7 mouse cellular contexts compared by ENCODE assay signal in genomic region chr13:37452022-37452941, GRCm38 (mm10).
DNase-seq lines count a peak whose midpoint lies in the region; ATAC-seq and TF ChIP-seq lines count a peak whose summit lies in the region.

No protein-coding gene starts in this region.

- 6% methylated on average over 22 of the region's 22 CpGs for WGBS in hindbrain, postnatal 0 days

- peaks cover 8% of the 10 kb centered on the region for H3K4me1 ChIP-seq in hindbrain, postnatal 0 days (ENCODE audit: insufficient read depth, low read length)

- no peaks in the 10 kb centered on the region for H3K36me3 ChIP-seq in hindbrain, postnatal 0 days (ENCODE audit: insufficient read depth, low read length)

- DNase-seq in MN1 (ENCODE audit: low spot score): peak; percentile 81
- peak; percentile 37 for DNase-seq in c-Kit-positive CD71-positive TER-119-negative erythroid progenitor cells, embryonic 14.5 days (ENCODE audit: low read depth)
- DNase-seq in gastrocnemius, adult 2 months: peak; percentile 68
- DNase-seq in hindbrain, postnatal 0 days (ENCODE audit: low spot score): peak; percentile 62
- DNase-seq in left cerebral cortex, postnatal 36 days (ENCODE audit: low spot score in 2 of 2): peak; percentile 55 to 57
- peak; percentile 44 for DNase-seq in right cerebral cortex, postnatal 25 days

- peak; percentile 71 for ATAC-seq in hindbrain, postnatal 0 days
- peak; percentile 54 for ATAC-seq in megakaryocyte progenitor cell, adult 5-6 weeks (replicated peaks; ENCODE audit: poor library complexity)

- peak overlapping the region; percentile 55 for H3K4me2 ChIP-seq in hindbrain, postnatal 0 days (ENCODE audit: low read depth, low read length)

- peak overlapping the region; percentile 84 for H3K27ac ChIP-seq in gastrocnemius, adult 2 months
- peak overlapping the region; percentile 64; the same call in 1 of the 2 replicates for H3K27ac ChIP-seq in hindbrain, postnatal 0 days

- peak overlapping the region; percentile 40 for H3K9ac ChIP-seq in hindbrain, postnatal 0 days (replicated peaks; ENCODE audit: low read length)

- H3K9me3 ChIP-seq in hindbrain, postnatal 0 days (ENCODE audit: low read length): peaks cover 4% of the 10 kb centered on the region; the same call in 1 of the 2 replicates

- H3K27me3 ChIP-seq in hindbrain, postnatal 0 days (ENCODE audit: insufficient read depth, low read length): no peaks in the 10 kb centered on the region

- peak overlapping the region; percentile 62 for H3K4me3 ChIP-seq in gastrocnemius, adult 2 months
- peak overlapping the region; percentile 26 for H3K4me3 ChIP-seq in hindbrain, postnatal 0 days (ENCODE audit: low read length)

- intact Hi-C loops in gastrocnemius, adult 2 months (cut with DNase I): loop anchor here (5.0 to 10.0 kb wide), 3 partner anchors 490 to 773 kb away; partner anchors contain the start of genes Cage1 and Riok1
- intact Hi-C loops in left cerebral cortex, postnatal 36 days (cut with DNase I): loop anchor here (5.0 kb wide), 1 partner anchor 515 kb away; no protein-coding TSS in a partner anchor

- TF ChIP-seq CTCF in gastrocnemius, adult 2 months (IDR thresholded peaks at IDR 0.05): peak; percentile 17; the same call in 1 of the 2 replicates
- TF ChIP-seq CTCF in hindbrain, postnatal 0 days (IDR thresholded peaks at IDR 0.05; ENCODE audit: low read depth): peak; percentile 56

Comparison
In these comparisons a context has a peak if more than half of its experiments do, and no peak if none do; other contexts are left out.
1. Peak in every context shown above with its lines: DNase-seq, ATAC-seq, H3K4me3 ChIP-seq and H3K27ac ChIP-seq.